Mouse (Mus musculus) heart, adult 10 weeks (tissue): ENCODE results near the gene Ubxn11. TPM values are rescaled to one million over a fixed set of nuclear protein-coding genes. Genes with fewer than 3 reads are reported as not detected.

ENCODE experiments used
- polyA plus RNA-seq: library from polyadenylated mRNA; stranded (reverse); fragments of 350-450 nt; fragmentation: Illumina TruSeq; extraction: RNeasy Lipid Tissue Mini Kit (QIAGEN cat#74804); gene quantifications from one replicate; pipeline ENCODE4 v1.2.3, GENCODE M21; 2014; ENCODE audit warnings: low read depth, low replicate concordance

Ubxn11 gene
- polyA plus RNA-seq = 0.97 TPM

DNA sequence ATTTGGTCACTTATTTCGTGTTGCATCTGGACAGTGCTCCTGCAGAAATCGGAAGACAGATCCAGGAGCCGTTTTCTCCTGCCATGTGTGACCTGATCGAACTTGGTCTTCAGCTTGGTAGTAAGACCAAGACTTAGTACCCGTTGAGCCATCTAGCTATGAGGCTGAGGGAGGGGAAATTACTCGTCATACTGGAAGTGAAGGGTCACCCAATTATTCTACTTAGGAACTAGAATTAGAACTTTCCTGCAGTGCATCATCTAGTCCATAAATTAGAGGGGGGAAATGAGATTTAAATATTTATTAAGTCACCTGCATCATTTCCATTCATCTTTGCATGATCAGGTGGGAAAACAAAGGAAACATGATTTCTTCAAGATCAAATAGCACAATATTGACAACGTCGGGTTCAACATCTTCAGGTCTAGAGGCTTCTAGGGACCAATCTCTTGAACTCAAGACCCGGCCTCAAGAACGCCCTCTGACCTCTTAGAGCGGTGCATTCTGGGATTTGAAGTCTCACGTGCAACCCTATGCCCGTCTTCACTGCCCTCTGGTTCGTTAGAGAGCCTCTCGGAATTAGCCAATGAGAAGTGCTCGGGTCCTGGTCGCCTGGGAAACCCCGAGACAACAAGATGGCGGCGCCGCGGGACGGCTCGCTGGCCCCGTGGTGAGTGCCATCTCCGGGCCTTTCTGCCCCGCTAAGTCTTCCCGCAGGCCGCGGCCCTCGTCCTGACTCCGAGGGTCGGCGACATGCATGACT is at the start of gene Ubxn11:
Gene Ubxn11, plus strand, starts transcription at position 592 of the 763 bp plus-strand sequence.

DNA sequence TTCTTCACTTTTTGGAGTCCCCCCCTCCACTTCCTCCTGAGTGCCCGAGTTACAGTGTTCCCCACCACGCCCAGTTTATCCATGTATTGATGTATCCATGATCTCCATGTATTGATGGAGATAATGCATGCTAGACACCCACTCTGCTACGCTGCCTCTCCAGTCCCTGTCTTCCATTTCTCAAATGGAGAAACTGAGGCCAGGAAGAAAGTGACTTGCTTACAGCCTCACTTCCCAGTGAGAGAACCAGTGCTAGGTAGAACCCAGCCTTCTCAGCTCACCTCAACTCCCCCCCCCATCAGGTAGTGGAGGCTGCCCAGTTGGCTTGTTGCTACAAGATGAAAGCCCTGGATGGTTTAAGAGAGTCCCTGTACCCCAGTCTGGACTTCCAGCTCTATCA is 48.8 kb upstream of the Ubxn11 start, which contains the start of gene Zfp683:
Gene Zfp683, plus strand, starts transcription at position 301 of the 400 bp plus-strand sequence.

DNA sequence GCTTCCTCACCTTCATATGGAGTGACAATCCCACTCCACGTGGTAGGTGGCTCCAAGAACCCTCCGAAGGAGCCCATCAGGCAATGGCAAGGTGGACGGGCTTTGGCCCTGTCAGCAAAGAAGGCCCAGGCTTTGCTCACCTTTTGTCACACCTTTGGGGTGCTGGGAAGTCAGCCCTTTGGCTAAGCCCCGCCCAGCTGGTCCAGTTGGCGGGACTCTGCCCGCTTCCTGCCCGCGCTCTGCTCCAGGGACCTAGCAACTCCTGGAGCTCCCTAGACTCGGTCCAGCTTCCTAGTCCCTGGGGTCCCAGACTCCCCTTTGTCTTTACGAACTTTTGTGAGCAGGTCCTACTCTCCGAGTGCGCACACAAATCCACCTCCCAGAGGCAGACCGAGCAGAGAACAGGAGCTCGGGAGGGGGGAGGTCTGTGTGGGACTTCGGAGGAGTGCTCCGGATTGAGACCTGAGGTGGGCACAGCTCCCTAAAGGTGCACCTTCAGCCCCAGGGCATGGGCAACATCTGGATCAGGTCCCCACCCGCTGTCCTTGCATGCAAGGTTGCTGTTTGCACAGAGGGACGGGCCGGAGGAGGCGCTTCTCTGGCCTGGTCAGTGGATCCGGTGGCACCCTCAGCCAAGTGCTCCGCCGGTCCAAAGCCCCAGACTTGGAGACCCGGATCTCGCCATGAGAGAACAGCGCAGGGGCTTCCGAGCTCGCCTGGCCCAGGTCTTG is 42.1 kb upstream of the Ubxn11 start, which contains the start of gene Crybg2:
Gene Crybg2, plus strand, starts transcription at position 681 of the 731 bp plus-strand sequence.

DNA sequence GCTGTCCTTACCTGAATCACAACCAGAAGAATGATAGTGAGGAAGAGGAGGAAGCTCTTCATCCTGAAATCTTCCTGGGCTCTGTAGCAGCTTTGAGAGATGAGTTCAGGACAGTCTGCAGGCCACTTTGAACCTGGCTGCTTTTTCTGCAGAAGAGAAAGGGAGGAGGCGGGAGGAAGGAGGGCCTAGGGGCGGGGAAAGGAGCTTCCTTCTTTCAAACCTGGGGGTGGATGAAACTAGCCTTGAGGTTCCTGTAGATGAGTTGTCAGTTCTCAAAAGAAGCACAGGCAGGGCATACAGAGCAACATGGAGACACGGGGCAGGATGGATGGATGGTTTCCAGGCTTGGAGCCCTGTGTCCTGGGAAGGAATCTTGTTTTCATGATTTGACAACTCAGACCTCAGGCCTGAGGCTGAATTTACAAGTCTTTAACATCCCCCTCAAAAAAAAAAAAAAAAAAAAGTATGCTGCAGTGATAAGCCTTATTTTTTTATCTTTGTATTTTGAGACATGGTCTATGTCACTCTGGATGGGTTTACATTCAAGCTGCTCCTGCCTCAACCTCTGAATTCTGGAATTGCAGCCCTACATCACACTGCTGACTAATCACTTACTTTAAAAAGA is 7.3 kb upstream of the Ubxn11 start, which contains the start of gene Cd52:
Gene Cd52, minus strand, starts transcription at position 160 of the 625 bp plus-strand sequence.

GRCm38 (mm10) chr4:134128221-134128982 is 26.0 kb downstream of the Ubxn11 start, which contains the start of gene Sh3bgrl3:
Gene Sh3bgrl3 (minus strand): TSS chr4:134128789.

Other genes with a start within 250 kb of the Ubxn11 start
- gene Rps6ka1, start 214.8 kb upstream of the Ubxn11 start, polyA plus RNA-seq = 4.0 TPM
- gene Hmgn2, start 133.9 kb upstream of the Ubxn11 start, polyA plus RNA-seq = 176 TPM
- 25.1 TPM for gene Dhdds, start 101.7 kb upstream of the Ubxn11 start, polyA plus RNA-seq
- gene Lin28a, start 83.7 kb upstream of the Ubxn11 start, polyA plus RNA-seq = not detected
- gene Zfp683, start 48.7 kb upstream of the Ubxn11 start, polyA plus RNA-seq = not detected
- not detected for gene Crybg2, start 41.8 kb upstream of the Ubxn11 start, polyA plus RNA-seq
- 15.5 TPM for gene Cd52, start 7.5 kb upstream of the Ubxn11 start, polyA plus RNA-seq
- gene Sh3bgrl3, start 26.2 kb downstream of the Ubxn11 start, polyA plus RNA-seq = 47.5 TPM
- 63.7 TPM for gene Cep85, start 84.5 kb downstream of the Ubxn11 start, polyA plus RNA-seq
- not detected for gene Gm7534, start 100.4 kb downstream of the Ubxn11 start, polyA plus RNA-seq
- gene Catsper4, start 124.8 kb downstream of the Ubxn11 start, polyA plus RNA-seq = not detected
- 5.7 TPM for gene Cnksr1, start 135.8 kb downstream of the Ubxn11 start, polyA plus RNA-seq
- gene E130218I03Rik, start 141.1 kb downstream of the Ubxn11 start, polyA plus RNA-seq = not detected
- gene Zfp593, start 143.0 kb downstream of the Ubxn11 start, polyA plus RNA-seq = 4.1 TPM
- not detected for gene Gm30191, start 144.4 kb downstream of the Ubxn11 start, polyA plus RNA-seq
- 4.6 TPM for gene Grrp1, start 151.5 kb downstream of the Ubxn11 start, polyA plus RNA-seq
- gene Pdik1l, start 185.3 kb downstream of the Ubxn11 start, polyA plus RNA-seq = 5.0 TPM
- 278 TPM for gene Trim63, start 212.6 kb downstream of the Ubxn11 start, polyA plus RNA-seq
- gene Slc30a2, start 240.6 kb downstream of the Ubxn11 start, polyA plus RNA-seq = 0.31 TPM